Mouse (Mus musculus): ENCODE measurements at regions not wholly inside any gene's neighbourhood (a gene's known extent, or its start where the extent isn't known, plus 50 kb on each side); places are given as distances from the start of the nearest gene placed in this dataset.

DNA sequence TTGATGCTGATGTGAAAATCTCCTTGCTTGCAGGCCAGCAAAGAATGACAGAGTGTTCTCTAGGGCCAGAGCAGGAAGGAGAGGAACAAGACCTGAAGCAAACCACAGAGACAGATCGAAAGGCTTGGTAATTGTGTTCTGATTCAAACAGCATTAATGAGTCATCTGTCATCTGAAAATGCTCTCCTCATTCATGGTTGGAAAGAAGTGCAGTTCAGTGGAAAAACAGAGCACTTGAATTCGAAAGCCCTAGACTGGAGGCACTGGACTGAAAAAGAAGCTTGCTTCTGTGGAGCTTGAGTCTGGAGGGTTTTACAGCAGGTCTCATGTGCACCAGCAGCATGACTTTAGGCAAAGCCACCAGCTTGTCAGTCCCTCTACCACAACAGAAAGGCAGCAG is 374.3 kb upstream of the B430305J03Rik start:
- no peak for DNase-seq (ENCODE audit: extremely low spot score in 1 of 2, low spot score in 2 of 2)
- intact Hi-C loops (cut with DNase I), result no loop called here

GRCm38 (mm10) chr3:61738528-61738927 is 372.8 kb upstream of the B430305J03Rik start:
- no peak for DNase-seq (ENCODE audit: extremely low spot score in 1 of 2, low spot score in 2 of 2)
- intact Hi-C loops (cut with DNase I), result no loop called here

- intact Hi-C loops (cut with DNase I), result no loop called here
- no peak for DNase-seq (ENCODE audit: extremely low spot score in 1 of 2, low spot score in 2 of 2)
These were observed 351.0 kb upstream of the B430305J03Rik start for GRCm38 (mm10) chr3:61716785-61717184.

- DNase-seq (ENCODE audit: extremely low spot score in 1 of 2, low spot score in 2 of 2), result no peak
- intact Hi-C loops (cut with DNase I), result no loop called here
These were observed 322.4 kb upstream of the B430305J03Rik start for GRCm38 (mm10) chr3:61687933-61688705.

GRCm38 (mm10) chr3:61670874-61671273 is 305.1 kb upstream of the B430305J03Rik start:
- intact Hi-C loops (cut with DNase I), result no loop called here
- no peak for DNase-seq (ENCODE audit: extremely low spot score in 1 of 2, low spot score in 2 of 2)

DNA sequence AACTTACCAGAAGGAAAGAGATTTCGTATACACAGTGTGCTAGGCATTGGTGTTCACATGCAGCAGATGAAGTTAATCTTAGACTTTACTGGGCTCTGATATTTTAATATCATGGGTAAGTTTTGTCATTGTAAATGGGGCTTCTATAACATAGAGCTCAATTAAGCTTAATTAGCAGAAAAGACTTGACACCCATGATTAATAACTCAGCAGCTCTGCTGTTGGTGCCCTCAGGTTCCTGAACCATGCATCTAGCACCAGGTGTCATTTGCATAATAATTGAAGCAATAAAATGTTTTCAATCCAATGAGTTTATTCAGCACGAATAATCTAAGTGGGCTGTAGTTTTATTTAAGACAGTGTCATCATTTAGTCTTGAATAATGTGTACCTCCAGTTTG is 290.4 kb upstream of the B430305J03Rik start:
- no peak for DNase-seq (ENCODE audit: extremely low spot score in 1 of 2, low spot score in 2 of 2)
- intact Hi-C loops (cut with DNase I), result no loop called here

DNA sequence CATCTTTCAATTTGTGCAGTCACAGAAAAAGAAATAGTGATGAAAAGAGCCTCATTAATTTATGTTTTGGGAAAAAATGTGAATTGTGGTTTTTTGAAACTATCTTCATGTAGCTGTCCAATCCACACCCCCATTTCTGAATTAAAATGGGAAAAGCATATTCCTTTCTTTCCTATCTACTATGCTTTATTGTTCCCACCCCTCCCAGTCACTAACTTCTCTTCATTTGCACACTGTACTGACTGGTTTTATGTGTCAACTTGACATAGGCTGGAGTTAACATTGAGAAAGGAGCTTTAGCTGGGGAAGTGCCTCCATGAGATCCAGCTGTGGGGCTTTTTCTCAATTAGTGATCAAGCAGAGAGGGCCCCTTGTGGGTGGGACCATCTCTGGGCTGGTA is 262.8 kb upstream of the B430305J03Rik start:
- intact Hi-C loops (cut with DNase I), result no loop called here

DNA sequence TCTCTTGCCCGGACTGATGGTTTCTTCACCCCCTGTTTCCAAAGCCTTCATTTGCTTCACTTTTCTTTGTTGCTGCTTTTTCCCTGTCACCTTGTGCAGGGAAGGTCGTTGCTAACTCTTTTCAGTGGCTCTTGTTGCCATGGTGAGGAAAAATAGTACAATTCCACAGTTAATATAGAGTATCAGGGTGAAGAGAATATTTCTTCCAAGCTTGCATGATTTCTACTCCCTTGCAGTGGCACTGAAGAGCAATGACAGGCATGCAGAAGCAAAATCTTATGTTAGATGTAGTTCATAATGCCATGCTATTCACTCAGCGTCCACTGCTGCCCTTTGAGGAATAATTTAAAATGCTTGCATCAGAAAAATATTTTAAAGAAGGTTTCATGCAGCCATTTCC is 262.3 kb upstream of the B430305J03Rik start:
- intact Hi-C loops (cut with DNase I), result no loop called here
- no peak for DNase-seq (ENCODE audit: extremely low spot score in 1 of 2, low spot score in 2 of 2)

More for the DNA sequence above, 262.8 kb upstream of the B430305J03Rik start:
- no peak for DNase-seq (ENCODE audit: extremely low spot score in 1 of 2, low spot score in 2 of 2)

- DNase-seq (ENCODE audit: extremely low spot score in 1 of 2, low spot score in 2 of 2), result no peak
- intact Hi-C loops (cut with DNase I), result no loop called here
These were observed 258.3 kb upstream of the B430305J03Rik start for GRCm38 (mm10) chr3:61623954-61624487.

- DNase-seq (ENCODE audit: extremely low spot score in 1 of 2, low spot score in 2 of 2), result no peak
- intact Hi-C loops (cut with DNase I), result no loop called here
These were observed 239.7 kb upstream of the B430305J03Rik start for GRCm38 (mm10) chr3:61605469-61605868.

- DNase-seq (ENCODE audit: extremely low spot score in 1 of 2, low spot score in 2 of 2), result no peak
- intact Hi-C loops (cut with DNase I), result no loop called here
These were observed 237.1 kb upstream of the B430305J03Rik start for GRCm38 (mm10) chr3:61602891-61603290.

DNA sequence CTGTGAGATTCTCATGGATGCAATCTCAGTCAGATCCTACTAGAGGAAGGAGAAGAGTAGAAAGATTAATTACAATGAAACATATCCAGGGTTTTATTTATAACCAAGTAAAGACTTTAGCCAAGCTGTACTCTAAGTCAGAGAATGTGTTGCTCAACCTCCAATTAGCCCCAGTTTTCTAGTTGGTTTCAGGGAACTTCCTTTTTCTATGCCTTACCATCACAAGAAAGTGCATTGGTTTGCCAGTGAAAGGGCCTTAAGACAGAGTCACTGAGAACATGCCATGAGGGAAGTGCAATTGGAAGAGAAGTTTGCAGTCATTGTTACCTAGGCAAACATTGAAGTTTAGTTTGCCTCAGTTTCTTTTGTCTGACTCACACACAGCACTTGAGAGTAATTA is 229.8 kb upstream of the B430305J03Rik start:
- intact Hi-C loops (cut with DNase I), result no loop called here
- no peak for DNase-seq (ENCODE audit: extremely low spot score in 1 of 2, low spot score in 2 of 2)

GRCm38 (mm10) chr3:61592342-61592741 is 226.6 kb upstream of the B430305J03Rik start:
- intact Hi-C loops (cut with DNase I), result no loop called here
- DNase-seq (ENCODE audit: extremely low spot score in 1 of 2, low spot score in 2 of 2), result no peak

GRCm38 (mm10) chr3:61583669-61584068 is 217.9 kb upstream of the B430305J03Rik start:
- DNase-seq (ENCODE audit: extremely low spot score in 1 of 2, low spot score in 2 of 2), result no peak
- intact Hi-C loops (cut with DNase I), result no loop called here

GRCm38 (mm10) chr3:61582927-61583326 is 217.2 kb upstream of the B430305J03Rik start:
- intact Hi-C loops (cut with DNase I), result no loop called here
- no peak for DNase-seq (ENCODE audit: extremely low spot score in 1 of 2, low spot score in 2 of 2)

DNA sequence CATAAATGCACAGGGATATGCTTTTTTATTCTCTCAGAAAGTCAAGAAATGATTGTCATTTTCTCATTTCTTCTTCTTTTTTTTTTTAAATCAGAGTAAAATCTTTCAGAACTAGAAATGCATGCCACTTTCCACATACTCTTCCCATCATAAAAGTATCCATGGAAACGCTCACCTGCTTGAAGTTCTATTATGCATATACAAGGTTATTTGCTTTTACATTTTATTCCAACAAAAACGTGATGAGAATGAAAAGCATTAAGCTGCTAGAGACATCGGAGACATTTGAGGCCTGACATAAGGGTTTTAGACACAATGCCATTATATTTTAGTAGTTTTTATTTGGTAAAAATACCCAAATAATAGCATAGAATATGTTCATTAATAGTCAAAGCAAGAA is 214.5 kb upstream of the B430305J03Rik start:
- no peak for DNase-seq (ENCODE audit: extremely low spot score in 1 of 2, low spot score in 2 of 2)
- intact Hi-C loops (cut with DNase I), result no loop called here

DNA sequence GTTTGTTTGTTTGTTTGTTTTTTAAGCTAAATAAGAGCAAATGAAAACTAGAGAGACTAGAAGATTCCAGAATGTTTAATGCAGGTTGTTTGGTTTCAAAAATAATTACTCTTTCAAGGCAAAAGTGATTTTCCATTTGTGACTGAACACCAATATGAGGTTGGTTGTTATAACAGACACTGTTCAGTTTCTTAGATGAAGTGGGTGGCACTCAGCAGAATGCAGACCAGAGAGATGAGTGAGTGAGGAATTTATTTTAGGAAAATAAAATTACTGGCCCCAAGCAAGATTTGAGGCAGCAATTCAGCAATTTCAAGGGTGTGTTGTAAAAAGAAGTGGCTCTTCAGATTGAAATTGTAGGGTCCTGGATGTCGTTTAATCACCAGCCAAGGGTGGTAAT is 171.4 kb upstream of the B430305J03Rik start:
- DNase-seq (ENCODE audit: extremely low spot score in 1 of 2, low spot score in 2 of 2), result no peak
- intact Hi-C loops (cut with DNase I), result no loop called here

DNA sequence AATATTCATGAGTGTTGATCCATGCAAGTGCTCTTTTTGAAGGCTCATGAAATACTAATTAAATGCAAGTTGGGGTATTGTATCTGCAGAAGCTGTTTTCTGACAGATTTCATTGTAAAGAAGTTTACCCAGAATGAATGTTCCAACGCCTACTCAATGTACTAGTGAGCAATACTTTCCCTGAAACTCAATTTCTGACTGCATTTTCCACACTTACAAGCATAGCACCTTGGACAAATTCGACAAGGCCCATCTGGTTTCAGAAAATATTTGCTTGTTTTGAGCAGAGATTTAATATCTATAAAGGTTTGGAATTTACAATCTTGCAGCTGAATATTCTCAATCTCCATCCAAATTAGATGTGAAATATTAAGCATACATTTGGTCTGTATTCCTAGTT is 170.0 kb upstream of the B430305J03Rik start:
- intact Hi-C loops (cut with DNase I), result no loop called here
- no peak for DNase-seq (ENCODE audit: extremely low spot score in 1 of 2, low spot score in 2 of 2)

GRCm38 (mm10) chr3:61503178-61503577 is 137.4 kb upstream of the B430305J03Rik start:
- no peak for DNase-seq (ENCODE audit: extremely low spot score in 1 of 2, low spot score in 2 of 2)
- intact Hi-C loops (cut with DNase I), result no loop called here

DNA sequence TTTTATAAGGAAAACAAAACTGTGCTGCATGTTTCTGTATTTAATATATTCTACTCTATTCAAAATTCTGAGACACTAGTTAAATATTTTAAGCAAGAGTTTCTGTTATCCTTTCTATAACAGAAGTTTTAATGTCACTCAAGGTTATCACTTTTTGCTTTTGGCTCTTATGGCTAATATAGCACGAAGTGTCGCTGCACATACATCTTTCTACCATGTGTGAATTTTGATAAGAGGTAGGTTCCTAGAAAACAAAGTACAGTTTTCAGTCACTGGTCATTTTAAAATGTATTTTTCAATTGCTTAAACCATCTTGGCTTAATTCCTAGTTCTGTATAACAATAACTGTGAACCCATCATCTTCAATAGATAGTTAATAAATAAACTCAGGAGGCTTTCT is 129.1 kb upstream of the B430305J03Rik start:
- no peak for DNase-seq (ENCODE audit: extremely low spot score in 1 of 2, low spot score in 2 of 2)
- intact Hi-C loops (cut with DNase I), result no loop called here
